Mouse (Mus musculus): ENCODE results near the gene Nfkb2. TPM values are rescaled to one million over a fixed set of nuclear protein-coding genes. Genes with fewer than 3 reads are reported as not detected.

Gene Nfkb2
- 26.8 and 27.1 TPM in 2 replicates for polyA plus RNA-seq (2012)

DNA sequence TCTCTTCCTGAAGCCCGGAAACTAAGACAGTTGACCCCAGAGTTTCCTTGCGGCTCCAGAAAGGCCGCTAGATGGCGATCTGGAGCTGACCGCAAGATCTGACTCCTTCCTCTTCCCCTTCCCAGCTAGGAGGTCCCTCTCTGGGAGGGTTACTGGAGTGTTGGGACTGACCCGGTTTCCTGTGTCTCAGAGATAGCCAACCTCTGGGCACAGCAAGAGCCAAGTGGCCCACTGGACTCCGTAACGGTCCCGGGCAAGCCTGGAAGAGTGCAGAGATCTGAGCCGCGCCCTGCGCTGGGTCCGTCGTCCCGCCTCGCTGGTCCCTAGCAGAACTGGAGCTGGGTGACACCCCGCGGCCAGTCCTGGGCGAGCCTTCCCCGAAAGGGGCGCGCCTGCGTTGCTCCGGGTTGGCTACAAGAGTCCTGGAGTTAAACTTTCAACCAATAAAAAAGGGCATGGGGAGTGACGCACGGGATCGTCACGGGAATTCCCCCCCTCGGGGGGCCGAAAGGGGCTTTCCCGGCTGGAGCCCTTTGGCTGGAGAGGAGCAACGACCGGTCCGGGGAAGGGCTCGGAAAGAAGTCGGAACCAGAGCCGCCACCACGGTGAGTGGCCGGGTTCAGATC is at the start of gene Nfkb2:
Nfkb2 (plus strand) TSS at position 105 of the 626 bp plus-strand sequence.
- TF ChIP-seq GATA1 (IDR thresholded peaks at IDR 0.05; ENCODE audit: low read length) = no peak

DNA sequence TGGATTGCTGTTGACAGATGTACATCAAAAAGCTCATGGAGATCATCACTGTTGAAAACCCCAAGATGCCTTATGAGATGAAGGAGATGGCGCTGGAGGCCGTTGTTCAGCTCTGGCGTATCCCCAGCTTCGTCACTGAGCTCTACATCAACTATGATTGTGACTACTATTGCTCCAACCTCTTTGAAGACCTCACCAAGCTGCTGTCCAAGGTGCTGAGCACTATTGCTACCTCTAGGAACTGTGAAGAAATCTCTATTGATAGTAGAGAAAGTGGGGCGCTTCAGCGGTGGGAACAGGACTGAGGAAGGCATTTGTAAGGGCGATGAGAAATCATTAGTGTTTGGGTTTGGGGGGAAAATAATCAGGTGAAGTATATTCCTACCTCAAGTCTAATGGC is 39.4 kb upstream of the Nfkb2 start:
- TF ChIP-seq GATA1 (IDR thresholded peaks at IDR 0.05; ENCODE audit: low read length) = no peak

DNA sequence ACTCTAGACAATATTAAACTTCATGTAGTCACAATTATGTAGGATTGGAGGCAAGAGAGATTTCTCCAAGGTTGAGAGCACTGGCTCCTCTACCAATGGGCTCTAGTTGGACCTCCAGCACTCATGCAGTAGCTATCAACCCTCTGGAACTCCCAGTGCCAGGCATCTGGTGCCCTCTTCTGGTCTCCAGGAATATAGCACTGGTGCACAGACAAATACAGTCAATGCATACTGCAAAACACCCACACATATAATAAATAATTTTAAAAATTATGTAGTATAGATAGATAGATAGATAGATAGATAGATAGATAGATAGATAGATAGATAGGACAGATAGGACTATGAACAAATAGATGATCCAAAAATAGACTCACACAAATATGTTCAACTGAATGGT is 28.8 kb upstream of the Nfkb2 start:
- no peak for TF ChIP-seq GATA1 (IDR thresholded peaks at IDR 0.05; ENCODE audit: low read length)

DNA sequence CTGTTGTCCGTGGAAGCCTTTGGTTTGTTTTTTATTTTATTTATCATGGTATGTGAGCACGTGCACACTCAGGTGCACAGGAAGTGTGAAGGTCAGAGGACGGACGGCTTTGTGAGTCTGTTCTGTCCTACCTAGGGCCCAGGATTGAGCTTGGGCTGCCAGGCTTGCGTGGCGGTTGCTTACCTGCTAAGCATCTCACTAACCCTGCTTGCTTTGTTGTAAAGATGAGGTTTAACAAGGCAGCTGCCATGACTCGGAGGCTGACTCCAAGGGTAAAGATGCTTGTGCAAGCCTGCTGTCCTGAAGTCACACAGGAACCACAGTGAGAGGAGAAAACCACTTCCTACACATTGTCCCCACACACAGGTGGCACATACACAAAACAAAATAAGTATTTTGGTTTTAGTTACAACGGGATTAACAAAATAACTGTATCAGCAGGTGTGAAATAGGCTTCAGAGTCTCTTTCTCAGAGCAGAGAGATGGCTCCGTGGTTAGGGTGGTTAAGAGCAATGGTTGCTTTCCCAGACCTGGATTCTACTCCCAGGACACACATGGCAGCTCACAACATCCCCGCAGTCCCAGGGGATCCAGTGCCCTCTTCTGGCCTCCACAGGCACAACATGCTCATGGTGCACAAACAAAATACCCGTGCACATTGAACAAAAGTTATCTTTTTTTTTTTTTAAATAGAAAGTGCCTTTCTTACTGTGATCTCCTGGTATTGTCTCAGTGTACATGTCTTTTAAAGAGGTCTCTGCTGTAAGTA is 21.9 kb upstream of the Nfkb2 start:
- no peak for TF ChIP-seq GATA1 (IDR thresholded peaks at IDR 0.05; ENCODE audit: low read length)

DNA sequence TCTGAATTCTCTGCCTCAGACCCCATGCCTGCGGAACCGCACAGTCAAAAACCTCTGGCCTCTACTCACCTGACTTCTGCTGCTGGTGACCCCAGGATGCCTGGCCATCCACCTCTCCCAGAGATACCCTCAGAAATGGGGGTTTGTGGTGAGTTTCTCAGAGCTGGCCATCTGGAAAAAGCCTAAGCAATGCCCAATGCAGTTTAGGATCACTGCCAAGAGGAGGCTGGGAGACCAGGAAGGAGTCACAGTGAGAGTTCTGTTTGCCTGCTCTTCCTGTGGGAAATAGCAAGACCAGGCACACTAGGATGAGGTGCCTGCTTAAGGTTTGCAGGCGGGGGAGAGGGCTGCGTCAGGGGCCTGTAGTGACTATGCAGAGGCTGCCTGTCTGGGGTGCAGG is 19.4 kb upstream of the Nfkb2 start:
- no peak for TF ChIP-seq GATA1 (IDR thresholded peaks at IDR 0.05; ENCODE audit: low read length)

DNA sequence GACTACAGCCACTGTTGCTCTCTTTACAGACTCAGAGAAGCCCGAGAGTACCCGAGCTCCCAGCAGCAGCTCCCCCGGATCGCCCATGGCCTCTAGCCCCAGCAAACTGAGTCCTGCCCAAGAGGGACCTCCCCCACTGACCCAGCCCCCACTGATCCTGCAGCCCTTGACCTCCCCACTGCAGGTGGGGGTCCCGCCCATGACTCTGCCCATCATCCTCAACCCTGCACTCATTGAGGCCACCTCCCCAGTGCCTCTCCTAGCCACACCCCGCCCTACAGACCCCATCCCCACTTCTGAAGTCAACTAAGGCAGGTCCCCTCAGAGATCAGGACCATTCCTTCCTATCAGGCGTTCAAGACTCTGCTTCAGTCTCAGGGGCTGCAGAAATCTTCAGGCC is 18.5 kb upstream of the Nfkb2 start:
- TF ChIP-seq GATA1 (IDR thresholded peaks at IDR 0.05; ENCODE audit: low read length) = no peak

DNA sequence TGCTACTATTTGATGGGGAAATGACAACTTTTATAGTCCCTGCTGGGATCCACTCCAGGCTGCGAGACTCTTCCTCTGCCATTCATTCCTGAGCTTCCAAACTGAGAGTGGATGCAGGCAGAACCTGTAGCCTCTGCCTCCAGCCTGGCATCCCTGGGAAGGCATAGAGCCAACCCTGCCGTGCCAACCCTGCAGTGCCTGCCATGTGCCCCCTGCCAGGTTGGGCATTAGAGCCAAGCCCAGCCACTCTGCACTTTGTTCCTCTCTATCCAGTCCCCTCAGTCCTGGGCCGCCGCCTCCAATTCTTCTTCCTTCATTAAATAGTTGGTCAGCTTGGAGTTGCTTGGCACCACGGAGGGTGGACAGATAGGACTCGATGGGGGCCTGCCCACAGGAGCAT is 18.1 kb upstream of the Nfkb2 start:
- TF ChIP-seq GATA1 (IDR thresholded peaks at IDR 0.05; ENCODE audit: low read length) = no peak

DNA sequence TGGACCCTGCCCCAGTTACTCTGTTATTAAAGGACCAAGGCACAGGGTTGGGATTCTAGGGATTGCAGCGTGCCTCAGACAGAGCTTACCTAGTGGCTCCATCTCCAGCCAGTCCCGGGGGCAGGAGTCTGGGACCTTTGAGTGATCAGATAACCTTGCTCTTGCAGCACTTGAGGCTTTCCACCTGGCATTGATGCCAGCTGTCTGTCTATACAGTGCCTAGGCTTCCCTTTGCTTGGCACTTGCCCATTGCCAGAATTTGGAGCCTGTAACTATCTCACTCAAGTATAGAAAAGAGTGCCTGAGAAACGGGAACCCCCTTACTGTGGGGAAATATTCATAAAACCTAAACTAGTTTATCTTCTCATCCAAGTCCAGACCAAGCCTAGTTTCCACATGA is 17.2 kb upstream of the Nfkb2 start:
- no peak for TF ChIP-seq GATA1 (IDR thresholded peaks at IDR 0.05; ENCODE audit: low read length)

DNA sequence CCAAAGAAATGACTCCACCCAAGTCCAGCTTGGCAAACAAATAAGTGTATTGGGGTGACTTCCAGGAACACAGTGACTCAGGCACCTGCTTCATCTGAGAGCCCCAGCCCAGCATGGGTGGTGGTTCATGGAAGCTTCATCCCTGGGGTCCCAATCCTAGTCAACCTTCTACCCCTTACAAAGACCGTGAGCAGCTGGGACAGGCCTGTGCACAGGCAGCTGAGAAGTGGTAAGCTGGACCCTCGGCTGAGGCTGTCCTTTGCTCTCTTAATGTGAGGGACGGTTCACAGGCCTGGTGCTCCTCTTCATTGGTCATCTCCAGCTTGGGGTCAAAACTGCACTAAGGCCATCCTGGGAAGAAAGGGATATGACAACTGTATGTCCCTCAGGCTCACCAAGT is 16.6 kb upstream of the Nfkb2 start:
- TF ChIP-seq GATA1 (IDR thresholded peaks at IDR 0.05; ENCODE audit: low read length) = no peak

DNA sequence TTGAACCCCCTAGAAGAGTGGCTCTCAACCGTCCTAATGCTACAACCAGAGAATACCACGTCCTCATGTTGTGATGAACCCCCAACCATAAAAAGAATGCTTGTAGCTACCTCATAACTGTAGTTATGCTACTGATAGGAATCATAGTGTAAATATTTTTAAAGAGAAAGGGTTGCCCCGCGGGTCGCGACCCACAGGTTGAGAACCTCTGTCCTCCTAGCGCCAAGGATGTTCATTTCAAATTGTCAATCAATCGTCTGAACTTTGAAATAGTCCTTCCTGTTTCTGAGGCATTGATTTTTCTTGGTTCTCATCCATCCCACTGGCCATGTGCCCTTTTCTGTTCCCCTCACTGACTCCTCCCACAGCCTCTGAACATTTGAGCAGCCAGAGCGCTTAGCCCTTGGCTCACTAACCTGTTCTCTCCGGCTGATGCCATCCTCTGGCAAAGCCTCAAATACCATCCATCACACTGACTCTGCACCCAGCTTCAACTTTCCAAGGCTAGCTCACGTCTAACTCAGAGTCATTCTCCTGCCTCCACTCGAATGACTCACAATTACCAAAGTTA is 13.5 kb upstream of the Nfkb2 start:
- no peak for TF ChIP-seq GATA1 (IDR thresholded peaks at IDR 0.05; ENCODE audit: low read length)

DNA sequence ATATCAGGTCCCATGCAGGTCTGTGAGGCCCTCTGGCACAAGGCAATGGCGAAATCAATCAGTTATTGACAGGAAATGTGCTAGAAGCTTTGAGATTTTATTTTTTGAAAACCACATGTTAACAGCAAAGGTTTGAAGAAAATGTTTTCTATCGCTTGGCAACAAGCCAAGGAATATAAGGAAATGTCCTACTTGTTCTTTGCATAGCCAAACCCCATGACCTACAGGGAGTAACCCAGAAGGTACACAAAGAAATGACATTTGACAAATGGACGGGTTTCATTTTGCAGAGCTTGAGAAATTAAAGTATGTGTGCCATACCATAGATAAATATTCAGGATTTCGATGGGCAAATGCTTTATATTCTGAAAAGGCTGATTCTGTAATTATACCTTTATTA is 7.2 kb upstream of the Nfkb2 start:
- TF ChIP-seq GATA1 (IDR thresholded peaks at IDR 0.05; ENCODE audit: low read length) = no peak

DNA sequence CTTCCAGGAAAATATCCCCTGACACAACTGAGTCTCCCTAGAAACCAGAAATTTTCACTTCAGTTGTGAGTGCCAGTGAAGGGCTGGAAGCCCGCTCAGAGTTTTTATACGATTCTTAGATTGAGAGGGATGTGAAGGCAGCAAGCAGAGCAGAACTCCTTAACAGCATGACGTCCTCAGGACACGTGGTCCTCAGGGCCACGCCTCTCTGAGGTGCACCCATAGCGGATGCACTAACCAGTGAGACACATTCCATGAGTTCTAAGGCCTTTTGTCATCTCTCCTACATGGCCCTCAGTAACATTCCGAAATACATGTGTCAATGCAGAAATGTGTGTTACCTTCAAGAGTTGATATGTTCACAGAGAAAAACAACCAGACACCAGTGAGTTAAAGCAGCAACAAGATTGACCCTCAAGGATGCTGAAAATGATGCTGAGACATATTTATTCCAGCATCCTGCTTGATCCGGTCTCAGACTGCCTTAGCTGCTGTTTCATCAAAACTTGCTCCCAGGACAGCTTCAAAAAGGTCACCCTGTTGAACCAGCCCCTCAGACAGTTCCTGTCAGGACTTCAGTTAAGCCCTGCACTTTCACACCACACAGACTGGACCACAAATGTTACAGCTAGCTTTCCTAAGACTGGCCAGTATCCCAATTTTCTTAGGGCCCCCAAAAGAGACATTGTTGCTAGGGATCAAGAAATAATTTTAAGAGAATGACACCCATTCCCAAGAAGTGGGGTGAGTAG is 3.6 kb upstream of the Nfkb2 start:
- no peak for TF ChIP-seq GATA1 (IDR thresholded peaks at IDR 0.05; ENCODE audit: low read length)

DNA sequence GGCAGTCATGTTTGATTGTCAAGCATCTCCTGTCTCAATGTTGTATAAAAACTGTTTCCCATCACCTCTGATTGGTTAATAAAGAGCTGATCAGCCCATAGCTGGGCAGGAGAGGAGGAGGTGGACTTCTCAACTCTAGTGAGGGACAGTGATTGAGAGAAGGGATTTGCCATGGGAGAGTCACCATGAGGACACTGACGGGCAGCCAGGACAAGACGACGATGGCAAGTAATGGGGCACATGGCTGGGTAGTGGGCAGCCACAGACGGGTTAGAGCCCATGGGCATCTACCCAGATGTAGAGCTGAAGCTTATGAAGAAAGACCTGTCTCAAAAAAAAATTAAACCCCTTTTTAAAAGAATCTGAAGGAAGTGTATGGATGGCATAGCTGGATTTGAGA is 1.6 kb upstream of the Nfkb2 start:
- no peak for TF ChIP-seq GATA1 (IDR thresholded peaks at IDR 0.05; ENCODE audit: low read length)

DNA sequence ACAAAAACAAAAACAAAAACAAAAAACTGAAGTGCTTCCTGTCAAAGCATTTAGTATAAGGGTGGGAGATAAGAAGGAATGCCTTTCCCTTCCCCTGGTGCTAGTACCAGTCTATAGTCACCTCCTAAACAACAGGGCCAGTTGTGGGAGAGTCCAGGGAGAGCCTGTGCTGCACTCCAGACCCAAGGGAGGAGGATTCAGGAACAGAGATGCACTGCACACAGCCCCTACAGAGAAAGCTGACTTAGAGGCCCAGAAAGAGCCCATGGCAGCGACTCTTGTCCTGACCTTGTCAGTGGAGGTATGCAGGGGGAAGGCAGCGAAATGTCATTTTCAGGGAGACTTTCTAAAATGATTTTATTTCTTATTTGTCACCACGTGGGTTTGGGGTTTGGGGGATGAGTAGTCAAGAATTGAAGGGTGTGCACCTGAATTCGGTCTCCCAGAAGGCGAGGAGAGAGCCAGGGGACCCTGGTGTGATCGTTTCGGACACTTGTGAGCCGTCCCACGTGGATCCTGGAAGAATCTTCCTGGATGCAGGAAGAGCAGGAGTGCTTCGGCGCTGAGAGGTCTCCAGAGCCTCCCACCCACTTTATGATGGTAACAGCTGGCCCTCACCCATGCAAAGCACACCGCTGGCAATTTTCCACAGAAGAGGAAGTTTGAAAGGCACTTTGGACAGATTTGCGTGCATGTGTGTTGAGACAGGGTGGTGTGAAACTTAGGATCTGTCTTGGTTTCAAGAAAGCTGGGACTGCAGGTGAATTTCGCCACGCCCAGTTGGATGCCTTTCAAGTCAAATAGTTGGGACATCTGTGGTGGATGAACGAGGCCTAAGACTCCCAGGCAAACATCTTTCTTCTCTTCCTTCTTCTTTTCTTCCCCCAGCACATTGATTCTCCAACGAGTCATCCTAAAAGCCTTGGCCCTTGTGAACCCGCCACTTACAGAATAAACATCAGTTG is 587 bp upstream of the Nfkb2 start:
- TF ChIP-seq GATA1 (IDR thresholded peaks at IDR 0.05; ENCODE audit: low read length) = no peak

DNA sequence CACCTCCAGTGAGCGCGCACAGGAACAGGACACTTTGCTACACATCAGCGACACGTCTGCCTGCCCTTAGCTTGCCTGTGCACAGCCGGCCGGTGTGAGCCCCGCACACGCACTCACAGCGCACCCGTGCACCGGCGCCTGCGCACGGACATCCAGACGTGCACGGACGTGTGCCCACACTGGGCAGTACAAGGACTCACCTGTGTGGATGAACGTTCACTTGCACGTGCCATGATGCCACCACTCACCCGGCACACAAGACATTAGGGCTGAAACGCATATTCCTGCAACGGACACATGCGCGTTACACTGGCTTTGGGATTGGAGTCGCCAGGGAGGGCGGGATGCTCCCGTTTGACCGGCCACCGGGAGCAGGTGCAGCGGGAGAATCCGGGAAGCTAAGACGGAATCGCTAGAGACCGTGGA is 801 bp downstream of the Nfkb2 start:
- no peak for TF ChIP-seq GATA1 (IDR thresholded peaks at IDR 0.05; ENCODE audit: low read length)

Measured in G1E-ER4 (cell line).